Mouse (Mus musculus): ENCODE data around the gene Myo1g. TPM values are rescaled to one million over a fixed set of nuclear protein-coding genes. Genes with fewer than 3 reads are reported as not detected.
"Not testable (repeated sequence)": the region's sequence is repeated elsewhere in the genome, so short reads cannot be mapped to it uniquely, and the experiment has no call there.

The Myo1g gene
- polyA plus RNA-seq, 1 experiment from 2014 or later: 0.41 TPM

GRCm38 (mm10) chr11:6527256-6528185 lies 6.8 kb upstream of the Myo1g start:
- ATAC-seq (replicated peaks): peak; percentile 6; the same call in 1 of the 2 replicates
- Histone ChIP-seq H3K4me3 (peak overlapping the region; percentile 54), H3K9me3 (no peaks in the 10 kb centered on the region), H3K9ac (replicated peaks) (peak overlapping the region; percentile 64), H3K27me3 (no peaks in the 10 kb centered on the region), H3K36me3 (peaks cover 26% of the 10 kb centered on the region), H3K4me1 (peaks cover 17% of the 10 kb centered on the region), H3K27ac (replicated peaks) (peak overlapping the region; percentile 66), H3K4me2 (replicated peaks) (peak overlapping the region; percentile 83)
- WGBS: 16% methylated on average over 10 of the region's 10 CpGs

- H3K27ac ChIP-seq (replicated peaks); H3K27me3 ChIP-seq; ATAC-seq (replicated peaks); H3K9me3 ChIP-seq; H3K9ac ChIP-seq (replicated peaks): not testable (repeated sequence)
- 74% methylated on average over 16 of the region's 16 CpGs for WGBS
- Histone ChIP-seq H3K4me2 (replicated peaks) (peak overlapping the region; percentile 83; the same call in 1 of the 2 replicates), H3K4me1 (peaks cover 17% of the 10 kb centered on the region), H3K36me3 (peaks cover 26% of the 10 kb centered on the region), H3K4me3 (peak overlapping the region; percentile 54; the same call in 1 of the 2 replicates)
Observed at GRCm38 (mm10) chr11:6526526-6527255, 5.9 kb upstream of the Myo1g start.

GRCm38 (mm10) chr11:6525241-6525640 lies 4.5 kb upstream of the Myo1g start:
- Histone ChIP-seq H3K9ac (replicated peaks) (no peak overlapping the region), H3K27me3 (no peaks in the 10 kb centered on the region), H3K4me1 (peaks cover 17% of the 10 kb centered on the region), H3K36me3 (peaks cover 26% of the 10 kb centered on the region), H3K27ac (replicated peaks) (no peak overlapping the region), H3K9me3 (no peaks in the 10 kb centered on the region), H3K4me3 (no peak overlapping the region), H3K4me2 (replicated peaks) (no peak overlapping the region)
- ATAC-seq (replicated peaks): no peak
- WGBS: 36% methylated on average over 1 of the region's 1 CpGs

- no peak overlapping the region for H3K27ac ChIP-seq (replicated peaks)
- 88% methylated on average over 4 of the region's 4 CpGs for WGBS
Observed at GRCm38 (mm10) chr11:6524880-6525238, 4.1 kb upstream of the Myo1g start.

GRCm38 (mm10) chr11:6524165-6524879 lies 3.6 kb upstream of the Myo1g start:
- H3K27me3 ChIP-seq: no peaks in the 10 kb centered on the region
- H3K9ac ChIP-seq (replicated peaks): no peak overlapping the region
- WGBS: 87% methylated on average over 8 of the region's 8 CpGs
- no peak overlapping the region for H3K4me3 ChIP-seq
- H3K4me2 ChIP-seq (replicated peaks): no peak overlapping the region
- peaks cover 26% of the 10 kb centered on the region for H3K36me3 ChIP-seq
- no peaks in the 10 kb centered on the region for H3K9me3 ChIP-seq
- ATAC-seq (replicated peaks): no peak
- peaks cover 17% of the 10 kb centered on the region for H3K4me1 ChIP-seq
- H3K27ac ChIP-seq (replicated peaks): no peak overlapping the region

More at GRCm38 (mm10) chr11:6524880-6525238, 4.1 kb upstream of the Myo1g start:
- Histone ChIP-seq H3K4me2 (replicated peaks) (no peak overlapping the region), H3K9ac (replicated peaks) (no peak overlapping the region), H3K4me3 (no peak overlapping the region), H3K9me3 (no peaks in the 10 kb centered on the region), H3K36me3 (peaks cover 26% of the 10 kb centered on the region), H3K4me1 (peaks cover 17% of the 10 kb centered on the region), H3K27me3 (no peaks in the 10 kb centered on the region)
- ATAC-seq (replicated peaks): no peak

GRCm38 (mm10) chr11:6523662-6524088 lies 2.9 kb upstream of the Myo1g start:
- H3K27ac ChIP-seq (replicated peaks): no peak overlapping the region
- WGBS: 59% methylated on average over 1 of the region's 1 CpGs
- H3K4me1 ChIP-seq: peaks cover 17% of the 10 kb centered on the region
- no peak for ATAC-seq (replicated peaks)
- no peak overlapping the region for H3K4me3 ChIP-seq
- H3K9me3 ChIP-seq: no peaks in the 10 kb centered on the region
- no peak overlapping the region for H3K4me2 ChIP-seq (replicated peaks)
- no peak overlapping the region for H3K9ac ChIP-seq (replicated peaks)
- no peaks in the 10 kb centered on the region for H3K27me3 ChIP-seq
- peaks cover 26% of the 10 kb centered on the region for H3K36me3 ChIP-seq

- ATAC-seq (replicated peaks): no peak
Observed at GRCm38 (mm10) chr11:6522782-6523525, 2.2 kb upstream of the Myo1g start.

GRCm38 (mm10) chr11:6519491-6520033 lies 1.2 kb downstream of the Myo1g start:
- WGBS: 82% methylated on average over 11 of the region's 11 CpGs
- ATAC-seq (replicated peaks): no peak
- Histone ChIP-seq H3K9me3 (no peaks in the 10 kb centered on the region), H3K27me3 (no peaks in the 10 kb centered on the region), H3K9ac (replicated peaks) (no peak overlapping the region), H3K4me3 (no peak overlapping the region), H3K4me2 (replicated peaks) (no peak overlapping the region), H3K27ac (replicated peaks) (no peak overlapping the region), H3K36me3 (peaks cover 6% of the 10 kb centered on the region), H3K4me1 (no peaks in the 10 kb centered on the region)

More at GRCm38 (mm10) chr11:6522782-6523525, 2.2 kb upstream of the Myo1g start:
- no peaks in the 10 kb centered on the region for H3K9me3 ChIP-seq
- no peak overlapping the region for H3K27ac ChIP-seq (replicated peaks)
- no peaks in the 10 kb centered on the region for H3K27me3 ChIP-seq
- peaks cover 26% of the 10 kb centered on the region for H3K36me3 ChIP-seq
- peaks cover 14% of the 10 kb centered on the region for H3K4me1 ChIP-seq
- no peak overlapping the region for H3K9ac ChIP-seq (replicated peaks)
- WGBS: 75% methylated on average over 9 of the region's 9 CpGs
- H3K4me2 ChIP-seq (replicated peaks): no peak overlapping the region
- H3K4me3 ChIP-seq: no peak overlapping the region

GRCm38 (mm10) chr11:6514837-6515236 lies 5.9 kb downstream of the Myo1g start:
- Histone ChIP-seq H3K27me3 (no peaks in the 10 kb centered on the region), H3K9me3 (no peaks in the 10 kb centered on the region), H3K36me3 (no peaks in the 10 kb centered on the region), H3K27ac (replicated peaks) (no peak overlapping the region), H3K4me3 (no peak overlapping the region), H3K4me2 (replicated peaks) (no peak overlapping the region), H3K9ac (replicated peaks) (no peak overlapping the region), H3K4me1 (no peaks in the 10 kb centered on the region)
- ATAC-seq (replicated peaks): no peak
- 42% methylated on average over 7 of the region's 7 CpGs for whole genome bisulfite sequencing

- Histone ChIP-seq H3K4me2 (replicated peaks) (no peak overlapping the region), H3K36me3 (no peaks in the 10 kb centered on the region), H3K4me1 (no peaks in the 10 kb centered on the region), H3K27ac (replicated peaks) (no peak overlapping the region), H3K27me3 (no peaks in the 10 kb centered on the region), H3K4me3 (no peak overlapping the region), H3K9ac (replicated peaks) (no peak overlapping the region), H3K9me3 (no peaks in the 10 kb centered on the region)
- WGBS: 56% methylated on average over 1 of the region's 1 CpGs
- no peak for ATAC-seq (replicated peaks)
Observed at GRCm38 (mm10) chr11:6508269-6508876, 12.4 kb downstream of the Myo1g start.

- Histone ChIP-seq H3K9me3 (no peaks in the 10 kb centered on the region), H3K36me3 (no peaks in the 10 kb centered on the region), H3K4me3 (no peak overlapping the region), H3K4me1 (no peaks in the 10 kb centered on the region), H3K9ac (replicated peaks) (no peak overlapping the region), H3K27ac (replicated peaks) (no peak overlapping the region), H3K4me2 (replicated peaks) (no peak overlapping the region), H3K27me3 (no peaks in the 10 kb centered on the region)
- ATAC-seq (replicated peaks): no peak
- whole genome bisulfite sequencing: 83% methylated on average over 9 of the region's 9 CpGs
Observed at GRCm38 (mm10) chr11:6506516-6506915, 14.2 kb downstream of the Myo1g start.

All from forebrain, embryonic 15.5 days (tissue).